Mouse (Mus musculus) gastrocnemius, postnatal 10 days (tissue): ENCODE measurements around the gene Ssbp1. TPM values are rescaled to one million over a fixed set of nuclear protein-coding genes. Genes with fewer than 3 reads are reported as not detected.

Experiments used
- DNase-seq: peaks from one replicate; pipeline ENCODE4 v3.0.0; 2021; ENCODE audit warnings: mixed read lengths
- long read RNA-seq, 2 experiments: library from polyadenylated mRNA; stranded (forward); transcript quantifications; one replicate each; pipeline ENCODE4 v2.0.0; 2021
- total RNA-seq, 2 experiments: library from RNA; stranded (reverse); gene quantifications; 2 replicates each; pipeline ENCODE4 v1.2.3; 2021

Ssbp1 gene
- 10 to 100 TPM; 32.4 to 33.7 TPM for total RNA-seq
- long read RNA-seq, experiment 1, full-length matches to known transcripts = 38 of 107 reads
- long read RNA-seq, experiment 1, partial matches to known transcripts = 56 of 107 reads
- long read RNA-seq, experiment 1, other reads (novel, unspliced or antisense) = 13 of 107 reads
- long read RNA-seq, experiment 2, full-length matches to known transcripts = 30 of 57 reads
- long read RNA-seq, experiment 2, partial matches to known transcripts = 25 of 57 reads
- long read RNA-seq, experiment 2, other reads (novel, unspliced or antisense) = 2 of 57 reads

- DNase-seq = peak; percentile 89
These were observed at the start of gene Ssbp1 for GRCm38 (mm10) chr6:40470916-40471719. Gene Ssbp1 (plus strand): TSS chr6:40471352.

- DNase-seq = no peak
These were observed 48.1 kb upstream of the Ssbp1 start for GRCm38 (mm10) chr6:40423013-40423412.

DNA sequence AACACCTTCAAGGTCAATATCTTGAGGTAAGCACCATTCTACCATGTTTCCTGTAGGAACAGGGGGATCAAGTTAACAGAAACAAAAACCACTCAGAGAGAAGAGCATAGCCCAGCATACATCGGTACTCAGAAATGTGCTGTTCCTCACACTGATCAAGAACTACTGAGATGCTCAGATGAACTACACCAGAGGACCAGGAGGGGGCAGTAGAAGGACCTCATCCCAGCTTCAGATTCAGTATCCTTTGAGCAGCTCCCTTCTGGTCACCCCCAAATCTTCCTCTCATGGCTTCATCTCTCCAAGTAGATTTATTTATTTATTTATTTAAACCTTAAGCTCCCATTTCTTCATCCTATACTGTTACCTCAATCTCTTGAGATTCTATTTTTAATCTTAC is 47.4 kb upstream of the Ssbp1 start:
- DNase-seq = no peak

GRCm38 (mm10) chr6:40427441-40427840 is 43.7 kb upstream of the Ssbp1 start:
- no peak for DNase-seq

DNA sequence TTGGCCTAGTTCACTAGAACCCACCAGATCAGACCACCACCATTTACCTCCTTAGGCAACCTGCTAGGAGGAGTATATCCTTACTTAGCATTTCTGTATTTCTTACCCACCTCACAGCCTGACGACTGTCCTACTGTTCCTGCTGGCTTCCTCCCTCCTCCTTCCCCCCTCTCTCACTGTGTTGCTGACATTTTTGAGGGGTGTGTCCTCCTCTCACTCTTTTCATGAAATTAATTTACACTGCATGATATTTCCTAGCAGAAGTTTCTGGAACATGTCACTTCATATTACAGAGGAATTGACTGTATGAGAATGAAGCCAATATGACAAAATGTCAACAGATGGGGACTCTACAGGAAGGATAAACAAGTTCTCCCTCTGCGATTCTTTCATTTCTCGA is 42.5 kb upstream of the Ssbp1 start:
- no peak for DNase-seq

- no peak for DNase-seq
These were observed 41.6 kb upstream of the Ssbp1 start for GRCm38 (mm10) chr6:40429521-40429931.

GRCm38 (mm10) chr6:40430251-40430650 is 40.9 kb upstream of the Ssbp1 start:
- DNase-seq = no peak

DNA sequence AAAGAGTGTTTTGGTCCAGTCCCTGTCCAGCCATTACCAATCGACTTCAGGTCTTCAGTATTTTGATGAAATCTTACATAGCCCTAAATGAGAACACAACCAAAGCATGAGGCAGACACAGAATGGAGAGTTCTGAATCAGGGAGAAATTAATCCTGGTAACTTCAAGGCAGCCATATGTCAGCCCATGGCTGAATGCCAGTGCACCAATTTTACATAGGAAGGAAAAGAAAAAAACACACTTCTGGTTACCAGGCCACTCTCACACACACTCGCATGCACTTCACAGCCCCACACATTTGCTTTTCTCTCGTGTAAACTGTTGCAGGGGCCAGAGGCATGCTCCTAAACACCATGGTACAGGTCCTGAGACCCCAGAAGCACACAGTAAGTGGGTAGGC is 40.3 kb upstream of the Ssbp1 start:
- DNase-seq = no peak

GRCm38 (mm10) chr6:40431356-40431755 is 39.8 kb upstream of the Ssbp1 start:
- no peak for DNase-seq

GRCm38 (mm10) chr6:40431812-40432211 is 39.3 kb upstream of the Ssbp1 start:
- no peak for DNase-seq

- no peak for DNase-seq
These were observed 38.5 kb upstream of the Ssbp1 start for GRCm38 (mm10) chr6:40432346-40433275.

DNA sequence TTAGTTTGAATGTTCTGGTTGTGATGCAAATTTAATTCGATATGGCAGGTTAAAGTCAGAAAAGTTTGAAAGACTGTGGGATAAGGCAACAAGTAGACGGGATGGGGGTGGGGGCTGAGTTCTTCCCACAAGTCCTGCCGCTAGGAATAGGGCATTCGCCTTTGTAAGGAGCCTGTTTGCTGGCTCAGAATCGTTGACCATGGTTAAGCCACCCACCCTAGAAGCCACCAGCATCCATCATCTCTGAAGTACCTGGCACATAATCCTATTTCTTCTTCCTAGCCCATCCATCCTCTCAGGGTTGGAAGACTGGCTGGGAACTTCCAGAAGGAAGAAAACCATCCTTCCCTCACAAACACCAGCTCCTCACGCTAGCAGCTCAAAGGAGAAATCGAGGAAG is 36.5 kb upstream of the Ssbp1 start:
- DNase-seq = no peak

- DNase-seq = peak; percentile 34
These were observed 35.8 kb upstream of the Ssbp1 start for GRCm38 (mm10) chr6:40435151-40436046.

DNA sequence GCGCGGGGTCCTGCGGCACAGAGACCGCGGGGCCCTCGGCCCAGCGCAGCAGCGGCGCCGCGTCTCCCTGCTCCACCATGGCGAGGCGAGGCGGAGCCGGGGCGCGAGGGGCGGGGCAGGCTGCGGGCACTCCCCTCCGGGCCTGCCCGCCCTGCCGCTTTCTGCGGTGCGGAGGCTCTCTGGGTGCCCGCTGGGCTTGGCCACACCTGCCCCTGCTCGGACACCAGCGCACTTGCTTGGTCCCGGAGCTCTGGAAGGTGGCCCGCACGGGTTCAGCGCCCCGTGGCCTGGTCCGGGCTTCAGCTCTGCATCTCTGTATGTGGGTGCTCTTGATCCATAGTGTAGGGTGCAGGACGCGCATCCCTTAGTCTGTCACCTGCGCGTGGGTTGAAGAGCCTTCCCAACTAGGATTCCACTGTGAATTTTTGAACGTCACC is 35.1 kb upstream of the Ssbp1 start, which contains the start of gene E330009J07Rik:
TSS of gene E330009J07Rik (minus strand) at position 89 of the 437 bp plus-strand sequence.
- DNase-seq = peak; percentile 81

DNA sequence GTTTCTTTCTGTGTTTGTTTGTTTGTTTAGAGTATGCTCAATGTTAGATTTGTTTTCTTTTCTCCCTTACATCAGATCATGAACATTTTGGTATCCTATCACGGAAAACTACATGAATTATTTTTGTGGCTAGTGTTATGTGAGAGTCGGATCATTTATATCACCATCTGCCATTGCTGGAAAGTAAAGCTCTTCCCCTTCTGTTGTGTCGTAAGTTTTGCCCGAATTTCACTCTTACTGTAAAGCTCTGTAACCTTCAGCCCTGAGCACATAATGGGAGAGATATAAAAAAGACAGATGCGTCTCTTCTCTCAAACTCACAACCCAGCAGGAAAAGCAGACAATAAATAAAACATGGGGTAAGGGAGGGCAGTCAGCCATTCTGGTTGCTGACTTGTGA is 32.2 kb upstream of the Ssbp1 start, which contains the start of gene Wee2:
TSS of gene Wee2 (plus strand) at position 153 of the 400 bp plus-strand sequence.
- DNase-seq = no peak

GRCm38 (mm10) chr6:40439731-40440130 is 31.4 kb upstream of the Ssbp1 start:
- no peak for DNase-seq

- DNase-seq = no peak
These were observed 29.9 kb upstream of the Ssbp1 start for GRCm38 (mm10) chr6:40441276-40441675.

- DNase-seq = no peak
These were observed 29.4 kb upstream of the Ssbp1 start for GRCm38 (mm10) chr6:40441755-40442154.

DNA sequence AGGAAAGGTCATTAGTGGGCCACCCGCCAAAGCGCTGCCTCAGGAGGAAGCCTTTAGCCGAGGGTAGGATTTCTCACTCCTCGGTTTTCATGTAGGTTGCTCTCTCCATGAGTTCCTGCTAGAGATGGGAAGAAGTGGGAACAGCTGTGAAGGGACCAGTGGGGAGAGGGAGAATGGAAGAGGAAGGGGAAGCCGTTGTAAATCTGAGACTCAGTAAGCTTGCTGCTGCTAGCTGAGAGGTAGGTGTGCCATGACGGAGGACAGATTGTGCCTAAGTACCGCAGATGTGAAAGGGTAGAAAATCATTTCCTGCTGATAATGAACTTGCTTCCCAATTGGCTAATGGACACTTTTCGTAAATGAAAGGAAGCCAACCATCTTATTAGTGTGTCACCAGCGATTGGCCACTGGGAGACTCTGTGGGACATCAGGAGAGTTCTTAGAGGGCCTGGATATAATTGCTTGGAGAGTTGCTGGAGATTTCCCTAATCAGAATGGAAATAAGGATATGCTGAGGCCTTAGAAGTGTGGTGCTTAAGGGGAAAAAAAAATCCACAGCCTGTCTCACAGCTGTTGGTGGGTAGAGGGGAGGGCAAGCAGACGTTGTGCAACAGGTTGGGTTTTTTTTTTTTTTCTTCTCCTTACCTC is 27.7 kb upstream of the Ssbp1 start:
- DNase-seq = no peak

DNA sequence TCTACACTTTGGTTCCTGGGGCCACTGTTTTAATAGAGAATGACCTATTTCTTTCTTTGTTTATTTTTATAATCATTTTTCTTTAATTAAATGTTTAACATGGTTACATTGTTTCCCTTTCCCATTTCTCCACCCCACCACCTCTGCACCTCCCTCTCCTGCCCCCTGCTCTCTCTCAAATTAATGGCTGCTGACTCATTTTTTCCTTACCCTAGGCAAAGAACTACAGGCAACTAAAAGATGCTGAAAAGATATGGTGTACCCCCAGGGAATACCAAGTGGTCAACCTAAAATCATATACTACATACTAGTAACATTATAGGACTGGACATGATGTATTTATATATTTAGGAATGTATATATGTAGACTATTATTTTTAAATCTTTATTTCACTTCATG is 22.5 kb upstream of the Ssbp1 start:
- no peak for DNase-seq
